Mouse (Mus musculus) bone marrow macrophage, adult 2 months (primary cell): Measurements from ENCODE around the gene Exoc4. TPM values are rescaled to one million over a fixed set of nuclear protein-coding genes. Genes with fewer than 3 reads are reported as not detected.

ENCODE experiments used
- H3K27ac ChIP-seq: 2 replicates; pipeline ENCODE4 v1.5.1; 2012; ENCODE audit warnings: low read depth, low read length; ENCODE audit not compliant: insufficient read depth
- H3K4me1 ChIP-seq: 2 replicates; pipeline ENCODE4 v1.6.1; 2012; ENCODE audit warnings: low read length; ENCODE audit not compliant: control insufficient read depth, insufficient read depth
- H3K4me3 ChIP-seq: 2 replicates; pipeline ENCODE4 v1.5.1; 2012; ENCODE audit warnings: mild to moderate bottlenecking, low read length, moderate library complexity; ENCODE audit not compliant: insufficient read depth
- CTCF ChIP-seq: IDR thresholded peaks from 2 replicates; pipeline ENCODE4 v1.5.1; 2012; ENCODE audit warnings: low read depth, mild to moderate bottlenecking, low read length, moderate library complexity
- POLR2A ChIP-seq: IDR thresholded peaks from 2 replicates; pipeline ENCODE4 v1.6.1; 2012; ENCODE audit warnings: mild to moderate bottlenecking, low read depth, low read length, borderline replicate concordance
- polyA plus RNA-seq: library from polyadenylated mRNA; stranded (reverse); fragments of >200 nt; gene quantifications from 2 replicates; pipeline ENCODE4 v1.2.4, GENCODE M21; 2012; ENCODE audit not compliant: missing spikeins, insufficient read depth, insufficient read length

The Exoc4 gene
- polyA plus RNA-seq, 1 experiment, result 42.5 TPM

DNA sequence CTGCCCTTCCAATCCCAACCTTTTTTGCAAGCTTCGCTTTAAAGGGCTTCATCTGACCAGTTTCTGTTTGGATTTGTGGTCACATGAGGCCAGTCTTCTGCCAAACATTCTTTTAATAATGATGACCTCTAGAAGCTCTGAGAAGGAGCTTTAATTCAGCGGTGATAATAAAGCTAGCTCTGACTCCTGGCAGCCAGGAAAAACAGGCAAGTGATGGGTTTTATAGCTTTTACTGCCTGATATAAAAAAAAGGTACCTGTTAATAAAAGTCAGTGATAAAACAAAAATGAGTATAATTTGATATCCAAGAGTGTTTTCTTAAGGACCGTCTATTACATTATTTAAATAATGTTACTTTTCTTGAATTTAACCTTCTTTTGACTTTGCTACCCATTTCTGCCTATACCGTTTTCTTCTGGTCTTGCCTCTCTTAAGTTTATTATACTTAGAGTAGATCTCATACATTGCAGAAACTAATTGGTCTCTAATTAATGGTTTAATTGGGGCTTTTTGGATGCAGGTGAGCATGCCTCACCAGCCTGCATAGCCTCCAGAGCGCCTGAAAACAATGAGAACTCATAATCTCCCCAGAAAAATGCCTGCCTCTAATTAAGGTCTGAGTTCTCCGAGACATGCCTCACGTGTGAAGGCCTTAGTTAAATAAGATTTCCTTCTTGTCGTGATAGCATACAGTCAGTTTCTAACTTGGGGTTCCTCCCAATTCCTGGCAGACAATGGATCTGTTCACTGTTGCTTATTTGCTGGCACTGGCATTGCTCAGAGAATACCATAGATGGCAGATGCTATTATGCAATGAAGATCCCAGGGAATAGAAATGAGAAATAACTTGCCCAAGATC, 681.4 kb downstream of the Exoc4 start:
- H3K4me1 ChIP-seq, result peaks cover 2% of the 10 kb centered on the region; the same call in 1 of the 2 replicates
- H3K27ac ChIP-seq, result no peak overlapping the region
- TF ChIP-seq CTCF (no peak), POLR2A (no peak)
- no peak overlapping the region for H3K4me3 ChIP-seq

DNA sequence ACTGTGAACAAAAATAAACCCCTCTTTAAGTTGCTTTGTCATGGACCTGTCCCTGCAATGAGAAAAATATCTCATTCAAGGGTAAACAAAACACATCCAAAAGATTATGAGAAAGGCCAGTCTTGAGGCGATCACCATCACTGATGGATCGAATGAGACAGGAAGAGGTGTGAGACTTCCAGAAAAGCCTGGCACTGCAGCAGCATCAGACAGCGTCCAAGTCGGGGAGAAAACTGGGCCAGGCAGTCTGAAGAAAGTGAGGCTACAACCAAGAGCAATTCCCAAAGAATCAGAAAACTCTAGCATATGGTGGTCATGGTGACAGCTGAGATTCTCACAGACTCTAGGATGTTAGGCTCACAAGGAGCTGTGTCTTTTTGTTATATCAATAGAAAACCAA, 689.0 kb downstream of the Exoc4 start:
- Histone ChIP-seq H3K4me1 (no peaks in the 10 kb centered on the region), H3K4me3 (no peak overlapping the region)
- TF ChIP-seq POLR2A (no peak), CTCF (no peak)

DNA sequence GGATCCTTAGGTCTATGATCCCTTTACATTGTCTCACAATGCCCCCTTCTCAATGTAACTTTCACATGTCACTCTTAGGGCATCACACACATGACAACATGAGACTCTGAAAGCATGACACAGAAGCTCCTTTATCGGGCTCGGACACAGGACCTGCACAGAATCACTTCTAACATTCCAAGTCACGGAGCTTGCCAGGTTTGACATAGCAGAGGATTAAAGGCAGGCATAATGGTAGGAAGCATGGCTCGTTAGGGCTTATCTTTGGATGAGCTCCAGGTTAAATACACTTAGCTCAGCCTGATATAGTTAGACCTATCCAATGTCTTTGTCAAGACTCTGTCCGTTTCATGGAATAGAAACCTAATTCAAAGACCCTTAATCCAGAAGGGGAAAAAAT, 690.3 kb downstream of the Exoc4 start:
- H3K4me1 ChIP-seq, result no peaks in the 10 kb centered on the region
- no peak overlapping the region for H3K27ac ChIP-seq
- no peak overlapping the region for H3K4me3 ChIP-seq
- TF ChIP-seq CTCF (no peak), POLR2A (no peak)

More for the DNA sequence above, 689.0 kb downstream of the Exoc4 start:
- no peak overlapping the region for H3K27ac ChIP-seq

DNA sequence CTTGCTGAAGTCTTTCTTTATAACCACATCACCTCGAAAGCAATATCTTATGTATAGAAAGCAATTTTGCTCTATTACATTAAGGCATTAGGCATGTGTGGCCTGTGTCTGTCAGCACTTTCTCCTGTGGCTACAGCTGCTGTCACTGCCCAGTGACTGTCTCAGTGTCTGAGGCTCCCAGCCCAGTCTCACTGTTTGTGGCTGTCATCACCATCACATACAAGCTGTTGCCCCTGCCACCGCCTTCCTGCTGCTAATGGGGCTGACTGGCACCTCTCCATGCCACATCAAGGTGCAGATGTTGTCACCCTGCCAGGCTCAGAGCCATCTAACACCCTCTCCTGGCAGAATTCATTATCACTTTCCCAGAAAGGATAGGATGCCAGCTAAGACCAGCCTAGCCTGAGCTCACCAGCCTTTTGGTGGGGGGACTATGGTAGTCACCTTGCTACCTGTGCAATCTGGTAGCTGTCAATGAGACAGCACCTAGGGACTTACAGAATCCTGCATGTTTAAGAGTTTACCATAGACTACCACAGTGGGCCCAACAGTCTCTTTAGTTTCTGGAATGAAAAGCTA, 698.1 kb downstream of the Exoc4 start:
- no peak overlapping the region for H3K4me3 ChIP-seq
- H3K27ac ChIP-seq, result no peak overlapping the region
- TF ChIP-seq POLR2A, result no peak
- no peak for TF ChIP-seq CTCF
- H3K4me1 ChIP-seq, result no peaks in the 10 kb centered on the region

DNA sequence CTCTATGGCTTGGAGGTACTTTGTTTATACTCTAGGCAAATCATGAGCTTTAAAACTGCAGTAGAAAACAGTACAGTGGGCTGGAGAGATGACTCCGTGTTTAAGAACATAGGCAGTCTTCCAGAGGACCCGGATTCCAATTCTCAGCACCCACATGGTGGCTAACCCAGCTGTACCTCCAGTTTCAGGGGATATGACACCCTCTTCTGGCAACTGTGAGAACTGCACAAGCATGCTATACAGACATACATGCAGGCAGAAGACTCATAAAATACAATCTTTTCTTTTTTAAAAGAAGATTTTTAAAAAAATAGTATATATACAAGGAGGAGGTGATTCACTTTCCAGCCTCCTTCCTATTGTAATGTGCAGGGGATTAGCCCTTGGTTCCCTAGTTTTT, 701.2 kb downstream of the Exoc4 start:
- H3K27ac ChIP-seq, result no peak overlapping the region
- no peak overlapping the region for H3K4me3 ChIP-seq
- H3K4me1 ChIP-seq, result no peaks in the 10 kb centered on the region
- no peak for TF ChIP-seq CTCF
- TF ChIP-seq POLR2A, result no peak

DNA sequence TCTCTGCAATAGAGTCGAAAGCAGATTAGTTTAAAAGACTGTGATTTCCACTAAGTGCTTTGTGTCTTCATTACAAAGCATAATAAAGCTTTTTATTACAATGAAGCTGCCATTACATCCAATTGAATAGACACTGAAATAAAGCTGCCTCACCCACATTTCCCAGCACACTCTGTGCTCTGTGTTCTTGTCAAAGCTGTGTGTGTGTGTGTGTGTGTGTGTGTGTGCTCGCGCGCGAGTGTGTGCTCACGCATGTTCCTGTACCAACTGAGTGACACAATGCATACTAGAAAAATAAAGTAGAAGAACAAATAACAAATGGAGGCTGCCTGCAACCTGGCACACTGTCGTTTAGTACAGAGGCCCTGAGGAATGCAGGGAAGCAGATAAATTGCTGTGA, 706.6 kb downstream of the Exoc4 start:
- no peak overlapping the region for H3K27ac ChIP-seq
- no peak for TF ChIP-seq CTCF
- no peak for TF ChIP-seq POLR2A
- H3K4me3 ChIP-seq, result no peak overlapping the region
- no peaks in the 10 kb centered on the region for H3K4me1 ChIP-seq

DNA sequence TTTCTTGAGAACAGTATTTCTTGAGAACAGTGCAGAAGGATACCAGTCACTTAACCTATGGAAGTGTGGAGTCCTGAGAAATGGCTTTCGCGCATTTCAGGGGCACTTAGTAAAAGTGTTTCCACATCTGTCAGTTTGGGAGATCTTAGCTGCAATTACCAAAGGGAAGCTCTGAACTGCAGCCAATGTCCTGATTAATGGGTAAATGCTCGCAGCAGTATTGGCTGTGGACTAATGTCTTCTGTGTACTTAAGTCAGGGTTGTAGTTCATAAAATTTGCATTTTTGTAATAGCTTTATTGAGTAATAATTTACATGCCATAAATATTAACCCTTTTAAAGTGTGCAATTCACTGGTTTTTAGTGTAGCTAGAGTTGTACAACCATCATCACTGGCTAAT, 709.4 kb downstream of the Exoc4 start:
- Histone ChIP-seq H3K4me1 (0 out of 2 replicates have a peak, but pooled peaks cover 4% of the 10 kb centered on the region), H3K27ac (no peak overlapping the region), H3K4me3 (no peak overlapping the region)
- TF ChIP-seq POLR2A (no peak), CTCF (no peak)

DNA sequence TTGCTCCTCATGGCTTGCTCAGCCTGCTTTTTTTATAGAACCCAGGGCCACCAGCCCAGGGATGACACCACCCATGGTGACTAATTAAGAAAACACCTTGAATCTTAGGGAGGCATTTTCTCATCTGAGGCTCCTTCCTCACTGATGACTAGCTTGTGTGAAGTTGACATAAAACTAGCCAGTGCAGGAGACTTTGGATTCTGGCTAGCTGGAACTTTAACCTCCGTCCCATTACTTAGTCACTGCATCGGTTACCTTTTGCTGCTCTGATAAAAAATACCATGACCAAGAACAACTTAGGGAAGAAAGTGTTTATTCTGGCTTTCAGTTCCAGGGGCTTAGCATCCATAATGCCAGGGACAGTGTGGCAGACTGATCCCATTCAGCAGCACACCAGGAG, 711.9 kb downstream of the Exoc4 start:
- TF ChIP-seq POLR2A (no peak), CTCF (no peak)

DNA sequence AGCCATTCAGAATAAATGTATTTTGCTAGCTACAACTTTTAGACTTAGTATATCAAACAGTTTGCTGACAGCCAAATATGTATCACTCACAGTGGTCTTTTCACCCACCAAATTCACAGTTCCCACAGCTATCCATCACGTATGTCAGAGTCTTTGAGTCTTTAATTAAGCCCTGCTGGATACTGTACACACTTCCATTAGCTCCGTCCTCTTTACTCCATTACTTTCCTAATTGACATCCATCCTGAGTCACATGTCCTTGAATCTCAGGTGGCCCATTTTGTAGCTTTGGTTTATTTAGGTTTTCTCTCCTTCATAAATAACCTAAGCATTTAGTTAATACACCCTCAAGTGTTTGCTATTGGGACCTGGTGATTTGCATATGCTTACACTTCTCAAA, 714.2 kb downstream of the Exoc4 start:
- H3K4me1 ChIP-seq, result 0 out of 2 replicates have a peak, but pooled peaks cover 4% of the 10 kb centered on the region
- H3K4me3 ChIP-seq, result no peak overlapping the region
- TF ChIP-seq CTCF, result no peak
- TF ChIP-seq POLR2A, result no peak
- no peak overlapping the region for H3K27ac ChIP-seq

More for the DNA sequence above, 711.9 kb downstream of the Exoc4 start:
- no peak overlapping the region for H3K27ac ChIP-seq
- H3K4me3 ChIP-seq, result no peak overlapping the region
- H3K4me1 ChIP-seq, result 0 out of 2 replicates have a peak, but pooled peaks cover 4% of the 10 kb centered on the region

DNA sequence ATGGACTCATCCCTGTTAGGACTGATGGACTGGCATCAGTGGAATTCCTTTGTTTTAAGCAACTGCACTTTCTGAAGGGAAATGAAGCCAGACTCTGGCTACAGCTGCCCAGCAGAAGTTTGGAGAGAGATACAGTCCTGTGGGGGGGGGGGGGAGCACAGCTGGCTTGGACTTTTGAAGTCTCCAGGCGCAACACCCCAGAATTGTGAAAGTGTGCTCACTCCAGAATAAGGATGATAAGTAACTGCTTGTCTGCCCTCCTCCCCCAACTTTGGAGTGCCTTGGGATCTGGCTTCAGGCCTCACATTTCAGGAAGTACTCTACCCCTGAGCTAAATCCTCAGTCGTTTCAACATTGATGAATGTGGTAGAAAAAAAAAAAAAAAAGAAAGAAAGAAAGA, 716.7 kb downstream of the Exoc4 start:
- TF ChIP-seq CTCF (no peak), POLR2A (no peak)
- Histone ChIP-seq H3K4me1 (peaks cover 11% of the 10 kb centered on the region), H3K4me3 (no peak overlapping the region), H3K27ac (no peak overlapping the region)
